Mouse (Mus musculus) lung, postnatal 0 days (tissue): ENCODE measurements at regions not wholly inside any gene's neighbourhood (a gene's known extent, or its start where the extent isn't known, plus 50 kb on each side); places are given as distances from the start of the nearest gene placed in this dataset.

Source experiments
- ATAC-seq: fragments of 200-750 bp; cut with Nextera tagmentation; 2 replicates; pipeline ENCODE4 v1.8.0; 2017; ENCODE audit warnings: moderate library complexity
- DNase-seq: peaks from one replicate; pipeline ENCODE4 v3.0.0-alpha.2; 2016; ENCODE audit warnings: low spot score
- H3K27ac ChIP-seq: fragments of 300-500 bp; sonication (generic); 2 replicates; pipeline ENCODE4 v1.5.1; 2014; ENCODE audit warnings: antibody characterized with exemption, mild to moderate bottlenecking, low read length, mixed read lengths
- H3K27me3 ChIP-seq: fragments of 300-500 bp; sonication (generic); replicated peaks from 2 replicates; pipeline ENCODE4 v1.6.1; 2014; ENCODE audit warnings: low read length, mixed read lengths; ENCODE audit not compliant: insufficient read depth
- H3K36me3 ChIP-seq: fragments of 300-500 bp; sonication (generic); 2 replicates; pipeline ENCODE4 v1.6.1; 2014; ENCODE audit warnings: low read length, mixed read lengths; ENCODE audit not compliant: insufficient read depth
- H3K4me1 ChIP-seq: fragments of 300-500 bp; sonication (generic); 2 replicates; pipeline ENCODE4 v1.6.1; 2014; ENCODE audit warnings: antibody characterized with exemption, low read depth, low read length, mixed read lengths; ENCODE audit not compliant: insufficient read depth
- H3K4me2 ChIP-seq: fragments of 300-500 bp; sonication (generic); replicated peaks from 2 replicates; pipeline ENCODE4 v1.6.1; 2014; ENCODE audit warnings: low read depth, mild to moderate bottlenecking, low read length, moderate library complexity, mixed read lengths
- H3K4me3 ChIP-seq: fragments of 300-500 bp; sonication (generic); 2 replicates; pipeline ENCODE4 v1.5.1; 2014; ENCODE audit warnings: low read depth, low read length
- H3K9ac ChIP-seq: fragments of 300-500 bp; sonication (generic); replicated peaks from 2 replicates; pipeline ENCODE4 v1.6.1; 2014; ENCODE audit warnings: low read depth, mild to moderate bottlenecking
- H3K9me3 ChIP-seq: fragments of 300-500 bp; sonication (generic); 2 replicates; pipeline ENCODE4 v1.6.1; 2016; ENCODE audit warnings: low read length, mixed read lengths
- CTCF ChIP-seq: IDR thresholded peaks from 2 replicates; pipeline ENCODE4 v1.5.1; 2016; ENCODE audit warnings: antibody characterized with exemption, mild to moderate bottlenecking
- EP300 ChIP-seq: IDR thresholded peaks from 2 replicates; pipeline ENCODE4 v1.6.1; 2016; ENCODE audit warnings: antibody characterized with exemption, mild to moderate bottlenecking, control low read depth
- WGBS: fragments of 180-500 bp; shearing (Covaris S2); extraction: QIAGEN DNeasy Blood & Tissue Kit; methylation state at CpG from one replicate; pipeline ENCODE4 v1.1.7; 2014; 5-methylcytosine and 5-hydroxymethylcytosine counted together

- Histone ChIP-seq H3K9me3 (no peaks in the 10 kb centered on the region), H3K27ac (no peak overlapping the region), H3K4me1 (no peaks in the 10 kb centered on the region), H3K27me3 (no peaks in the 10 kb centered on the region), H3K36me3 (no peaks in the 10 kb centered on the region), H3K9ac (no peak overlapping the region), H3K4me2 (no peak overlapping the region), H3K4me3 (no peak overlapping the region)
- DNase-seq (no peak), ATAC-seq (no peak)
- TF ChIP-seq EP300 (no peak), CTCF (no peak)
- WGBS: 63% methylated on average over 10 of the region's 10 CpGs
Observed at GRCm38 (mm10) chr5:4664488-4664887, 93.3 kb downstream of the Fzd1 start.

DNA sequence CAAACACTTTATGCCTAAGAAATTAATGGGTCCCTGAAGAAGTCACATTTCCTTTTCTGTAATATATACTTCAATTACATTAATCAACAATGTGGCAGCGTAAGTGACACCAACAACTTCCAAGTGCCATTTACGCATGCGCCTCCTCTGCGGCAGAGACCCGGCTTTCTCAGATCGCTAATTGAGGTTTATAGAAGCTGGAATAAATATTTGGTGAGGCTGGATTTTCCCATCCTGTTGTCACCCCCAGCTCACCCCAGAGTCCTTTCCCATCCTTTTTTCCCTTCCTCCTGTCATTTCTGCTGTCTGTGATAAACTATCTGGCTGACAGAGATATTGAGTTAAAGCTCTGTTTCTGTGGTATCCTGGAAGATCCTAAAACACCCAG lies 95.6 kb downstream of the Fzd1 start:
- ATAC-seq: peak; percentile 23; the same call in 1 of the 2 replicates
- Histone ChIP-seq H3K9me3 (no peaks in the 10 kb centered on the region), H3K4me2 (peak overlapping the region; percentile 41), H3K27me3 (no peaks in the 10 kb centered on the region), H3K27ac (no peak overlapping the region), H3K4me3 (no peak overlapping the region), H3K36me3 (no peaks in the 10 kb centered on the region), H3K9ac (no peak overlapping the region), H3K4me1 (no peaks in the 10 kb centered on the region)
- DNase-seq: peak; percentile 28
- 30% methylated on average over 6 of the region's 6 CpGs for WGBS
- TF ChIP-seq CTCF: no peak
- no peak for TF ChIP-seq EP300

DNA sequence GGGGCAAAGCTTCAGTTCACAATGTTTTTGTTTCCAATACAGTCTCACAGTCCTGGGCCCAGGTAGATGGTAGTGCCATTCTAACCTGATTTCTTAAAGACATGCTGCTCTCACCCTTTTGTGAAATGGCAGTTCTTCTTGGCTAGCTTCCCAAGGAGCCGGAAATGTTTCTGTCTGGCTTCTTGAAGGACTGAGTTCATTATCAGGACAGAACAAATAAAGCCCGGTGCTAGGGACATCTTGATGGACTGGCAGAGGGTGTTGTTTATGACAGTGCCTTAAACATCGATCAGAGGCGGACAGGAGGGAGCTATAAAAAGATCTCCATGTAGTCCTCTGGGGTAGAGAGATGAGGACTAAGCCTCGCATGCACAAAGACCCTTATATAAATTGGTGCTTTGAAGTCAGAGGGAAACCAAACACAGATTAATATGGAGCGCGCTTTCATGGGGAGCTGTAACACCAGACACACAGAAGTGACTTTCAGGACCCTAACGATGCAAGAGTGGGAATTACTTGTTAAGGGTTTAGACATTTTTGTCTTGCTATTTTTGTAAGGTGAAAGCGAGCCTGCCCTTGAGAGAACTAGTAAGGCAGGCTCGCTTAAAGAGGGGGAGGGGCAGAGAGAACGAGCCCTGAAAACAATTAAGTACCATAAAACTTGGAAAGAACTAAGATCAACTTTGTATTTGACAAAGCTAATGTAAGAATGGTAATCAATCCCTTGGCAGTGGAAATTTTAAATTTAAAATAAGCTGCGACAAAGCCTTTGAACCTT lies 96.2 kb downstream of the Fzd1 start:
- H3K27me3 ChIP-seq: no peaks in the 10 kb centered on the region
- 9% methylated on average over 12 of the region's 12 CpGs for WGBS
- peak; percentile 44; the same call in 1 of the 2 replicates for ATAC-seq
- no peaks in the 10 kb centered on the region for H3K36me3 ChIP-seq
- DNase-seq: peak; percentile 36
- H3K4me2 ChIP-seq: peak overlapping the region; percentile 41
- H3K4me1 ChIP-seq: no peaks in the 10 kb centered on the region
- no peak overlapping the region for H3K4me3 ChIP-seq
- TF ChIP-seq CTCF: no peak
- 0 out of 2 replicates have a peak, but pooled peaks have one; percentile 15 for TF ChIP-seq EP300
- no peaks in the 10 kb centered on the region for H3K9me3 ChIP-seq
- no peak overlapping the region for H3K9ac ChIP-seq
- no peak overlapping the region for H3K27ac ChIP-seq

DNA sequence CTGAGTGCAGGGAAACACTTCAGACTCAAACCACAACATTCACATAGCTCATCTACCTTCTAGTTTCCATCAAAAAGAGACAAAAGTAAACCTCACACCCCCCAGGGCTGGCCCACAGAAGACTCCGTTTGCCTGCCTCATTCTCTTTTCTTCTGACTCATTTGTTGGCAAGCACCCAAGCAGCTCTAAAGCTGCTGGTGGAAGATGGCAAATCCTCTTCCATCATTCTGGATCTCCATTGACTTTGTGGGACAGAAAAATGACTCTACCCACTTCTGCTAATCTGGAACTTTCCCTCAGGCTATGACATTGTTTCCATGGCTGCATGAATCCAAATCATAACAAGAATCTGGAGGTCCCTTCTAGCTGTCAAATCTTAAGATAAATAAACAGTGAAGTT lies 99.9 kb downstream of the Fzd1 start:
- H3K27me3 ChIP-seq: no peaks in the 10 kb centered on the region
- no peak overlapping the region for H3K9ac ChIP-seq
- H3K4me1 ChIP-seq: no peaks in the 10 kb centered on the region
- no peak overlapping the region for H3K4me2 ChIP-seq
- no peak for TF ChIP-seq EP300
- TF ChIP-seq CTCF: no peak
- WGBS: 9% methylated on average over 1 of the region's 1 CpGs
- no peaks in the 10 kb centered on the region for H3K36me3 ChIP-seq
- H3K27ac ChIP-seq: no peak overlapping the region
- no peaks in the 10 kb centered on the region for H3K9me3 ChIP-seq
- no peak for DNase-seq
- H3K4me3 ChIP-seq: no peak overlapping the region
- ATAC-seq: no peak

GRCm38 (mm10) chr5:4654186-4654585 lies 103.6 kb downstream of the Fzd1 start:
- Histone ChIP-seq H3K9ac (no peak overlapping the region), H3K4me1 (no peaks in the 10 kb centered on the region), H3K4me2 (no peak overlapping the region), H3K27ac (no peak overlapping the region), H3K36me3 (no peaks in the 10 kb centered on the region), H3K4me3 (no peak overlapping the region), H3K9me3 (no peaks in the 10 kb centered on the region), H3K27me3 (no peaks in the 10 kb centered on the region)
- no peak for TF ChIP-seq CTCF
- TF ChIP-seq EP300: no peak
- ATAC-seq (no peak), DNase-seq (no peak)

DNA sequence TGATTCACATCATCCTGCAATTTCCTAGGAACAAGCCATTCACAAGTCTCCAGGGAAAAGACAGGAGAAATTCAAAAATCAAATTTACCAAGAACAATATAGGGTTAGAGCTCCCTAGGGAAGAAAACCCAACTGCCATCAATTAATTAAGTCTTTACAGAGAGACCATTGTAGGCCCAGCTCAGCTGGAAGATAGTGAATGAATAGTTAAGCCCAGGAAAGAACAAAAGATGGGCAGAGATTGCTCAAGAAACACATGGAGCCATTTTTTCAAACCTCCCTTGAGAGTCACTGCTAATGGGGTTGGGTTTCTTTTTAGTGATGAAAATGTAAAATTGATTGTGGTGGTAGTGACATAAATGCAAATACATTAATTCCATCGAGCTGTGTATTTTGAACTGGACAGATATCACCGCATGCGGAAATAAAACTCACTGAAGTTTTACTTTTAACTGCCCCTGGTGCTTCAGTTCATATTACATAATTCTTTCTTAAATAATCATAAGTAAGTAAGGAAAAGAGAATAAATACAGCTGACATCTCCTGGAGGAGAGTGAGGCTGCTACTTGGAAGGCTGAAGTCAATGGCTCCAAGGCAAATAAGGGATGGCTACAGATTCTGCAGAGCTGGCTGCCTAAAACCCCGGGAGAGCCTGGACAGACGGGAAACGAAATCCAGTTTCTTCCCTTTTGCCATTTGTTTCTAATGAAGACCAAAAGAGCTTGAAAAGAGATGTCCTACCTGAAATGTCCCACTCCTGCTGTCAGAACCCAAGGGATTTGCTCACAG lies 106.5 kb downstream of the Fzd1 start:
- Histone ChIP-seq H3K36me3 (no peaks in the 10 kb centered on the region), H3K9ac (no peak overlapping the region), H3K9me3 (no peaks in the 10 kb centered on the region), H3K27me3 (no peaks in the 10 kb centered on the region), H3K4me2 (no peak overlapping the region), H3K27ac (no peak overlapping the region), H3K4me1 (no peaks in the 10 kb centered on the region), H3K4me3 (no peak overlapping the region)
- WGBS: 83% methylated on average over 6 of the region's 6 CpGs
- DNase-seq (no peak), ATAC-seq (no peak)
- no peak for TF ChIP-seq EP300
- TF ChIP-seq CTCF: no peak
